Mouse (Mus musculus) lung, embryonic 16.5 days (tissue): ENCODE data around the gene Atg4a-ps. TPM values are rescaled to one million over a fixed set of nuclear protein-coding genes. Genes with fewer than 3 reads are reported as not detected.

Source experiments
- ATAC-seq: fragments of 200-750 bp; cut with Nextera tagmentation; 2 replicates; pipeline ENCODE4 v1.8.0; 2017; ENCODE audit warnings: low read depth, mild to moderate bottlenecking, moderate library complexity
- H3K27ac ChIP-seq: fragments of 300-500 bp; sonication (generic); 2 replicates; pipeline ENCODE4 v1.5.1; 2014; ENCODE audit warnings: mild to moderate bottlenecking, control low read depth, low read length
- H3K27me3 ChIP-seq: fragments of 300-500 bp; sonication (generic); 2 replicates; pipeline ENCODE4 v1.6.1; 2014; ENCODE audit warnings: low read depth, low read length, mixed read lengths; ENCODE audit not compliant: control insufficient read depth, insufficient read depth
- H3K36me3 ChIP-seq: fragments of 300-500 bp; sonication (generic); 2 replicates; pipeline ENCODE4 v1.6.1; 2014; ENCODE audit warnings: low read length; ENCODE audit not compliant: control insufficient read depth, insufficient read depth
- H3K4me1 ChIP-seq: fragments of 300-500 bp; sonication (generic); replicated peaks from 2 replicates; pipeline ENCODE4 v1.6.1; 2014; ENCODE audit warnings: low read length, mixed read lengths; ENCODE audit not compliant: control insufficient read depth, insufficient read depth
- H3K4me2 ChIP-seq: fragments of 300-500 bp; sonication (generic); 2 replicates; pipeline ENCODE4 v1.6.1; 2014; ENCODE audit warnings: low read depth, low read length, control low read depth
- H3K4me3 ChIP-seq: fragments of 300-500 bp; sonication (generic); 2 replicates; pipeline ENCODE4 v1.5.1; 2014; ENCODE audit warnings: mild to moderate bottlenecking, low read length, control low read depth
- H3K9ac ChIP-seq: fragments of 300-500 bp; sonication (generic); 2 replicates; pipeline ENCODE4 v1.6.1; 2014; ENCODE audit warnings: low read length, control low read depth
- H3K9me3 ChIP-seq: fragments of 300-500 bp; sonication (generic); 2 replicates; pipeline ENCODE4 v1.6.1; 2016; ENCODE audit warnings: low read length; ENCODE audit not compliant: control insufficient read depth
- WGBS: fragments of 180-500 bp; shearing (Covaris S2); extraction: QIAGEN DNeasy Blood & Tissue Kit; methylation state at CpG from one replicate; pipeline ENCODE4 v1.1.7; 2014; 5-methylcytosine and 5-hydroxymethylcytosine counted together
- microRNA-seq: library from miRNA; unstranded; fragments of <30 nt; microRNA quantifications from one replicate; pipeline ENCODE4, GENCODE M21; 2016
- polyA plus RNA-seq: library from polyadenylated mRNA; unstranded; fragments of >200 nt; fragmentation: Nextera tagmentation; extraction: Ambion mirVana; gene quantifications from 2 replicates; pipeline ENCODE4 v1.2.1, GENCODE M21; 2015

Gene Atg4a-ps
- polyA plus RNA-seq, 1 experiment from 2014 or later: 0.09 TPM

DNA sequence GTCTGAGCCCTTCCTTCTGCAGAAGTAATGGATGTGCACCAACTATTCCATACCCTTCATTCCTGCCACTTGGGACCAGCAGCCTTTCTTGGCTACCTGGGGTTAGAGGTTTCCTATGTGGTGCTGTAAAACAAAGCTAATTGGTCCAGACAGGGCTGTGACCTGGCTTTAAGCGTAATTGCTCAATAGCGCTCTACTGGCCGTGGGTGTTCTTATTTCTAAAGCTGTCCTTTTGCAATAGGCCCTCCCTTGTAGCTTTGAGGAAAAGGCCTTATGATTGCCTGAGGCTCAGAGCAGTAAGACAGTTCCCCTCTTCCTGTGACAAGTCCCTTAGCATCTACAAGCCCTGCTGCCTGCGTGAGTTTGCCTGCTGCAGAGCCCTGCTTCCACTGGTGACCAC is 48.3 kb downstream of the Atg4a-ps start:
- no peaks in the 10 kb centered on the region for H3K36me3 ChIP-seq
- peaks cover 6% of the 10 kb centered on the region for H3K4me1 ChIP-seq
- no peak overlapping the region for H3K4me3 ChIP-seq
- H3K9ac ChIP-seq: no peak overlapping the region
- ATAC-seq: no peak
- no peaks in the 10 kb centered on the region for H3K27me3 ChIP-seq
- WGBS: 78% methylated on average over 4 of the region's 4 CpGs
- no peaks in the 10 kb centered on the region for H3K9me3 ChIP-seq
- H3K27ac ChIP-seq: no peak overlapping the region
- H3K4me2 ChIP-seq: no peak overlapping the region

DNA sequence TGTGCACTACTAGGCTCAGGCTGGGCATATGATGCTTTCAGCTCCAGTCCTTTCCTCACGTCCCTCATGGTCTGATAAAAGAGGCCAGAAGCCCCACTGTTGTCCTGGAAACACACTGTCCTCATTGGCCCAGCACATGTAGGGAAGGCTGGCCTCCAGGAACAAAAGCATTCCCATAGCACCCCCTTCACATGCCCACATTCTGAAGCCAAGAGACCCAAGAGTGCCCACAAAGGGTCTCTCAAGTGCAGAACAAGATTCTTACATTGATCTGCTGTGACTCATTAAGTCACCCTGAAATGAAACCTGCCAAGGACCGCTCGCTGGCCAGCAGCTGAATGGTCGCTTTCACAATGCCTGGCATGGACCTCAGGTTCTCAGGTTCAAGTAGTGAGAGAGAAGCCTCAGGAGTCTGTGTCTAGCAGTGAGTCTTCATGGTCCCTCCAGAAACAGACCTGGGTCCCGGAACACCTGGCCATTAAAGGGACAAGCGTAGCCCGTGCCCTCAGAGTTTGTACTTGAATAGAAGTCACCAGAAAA is 50.5 kb downstream of the Atg4a-ps start:
- no peak overlapping the region for H3K27ac ChIP-seq
- H3K9ac ChIP-seq: no peak overlapping the region
- ATAC-seq: peak; percentile 56
- H3K4me2 ChIP-seq: no peak overlapping the region
- H3K9me3 ChIP-seq: no peaks in the 10 kb centered on the region
- H3K27me3 ChIP-seq: no peaks in the 10 kb centered on the region
- 63% methylated on average over 7 of the region's 7 CpGs for WGBS
- no peaks in the 10 kb centered on the region for H3K36me3 ChIP-seq
- no peak overlapping the region for H3K4me3 ChIP-seq
- H3K4me1 ChIP-seq: peaks cover 2% of the 10 kb centered on the region

Small RNA genes lying within 50 kb of the gene (microRNA-seq; reads per million reads assigned to microRNA genes)
- not detected for gene Gm25325

Other genes with a start within 250 kb of the Atg4a-ps start
- 0.41 and 0.48 TPM in 2 replicates for gene Syt6, start 70.8 kb downstream of the Atg4a-ps start, polyA plus RNA-seq
- 83.8 and 84.9 TPM in 2 replicates for gene Olfml3, start 91.9 kb upstream of the Atg4a-ps start, polyA plus RNA-seq
- gene Gm10964, start 93.3 kb upstream of the Atg4a-ps start, polyA plus RNA-seq: not detected in 2 replicates
- 12.2 and 12.3 TPM in 2 replicates for gene Hipk1, start 145.5 kb upstream of the Atg4a-ps start, polyA plus RNA-seq
- gene Dclre1b, start 163.4 kb upstream of the Atg4a-ps start, polyA plus RNA-seq: 23.4 and 26.3 TPM in 2 replicates
- gene Ap4b1, start 163.5 kb upstream of the Atg4a-ps start, polyA plus RNA-seq: 21.0 and 21.8 TPM in 2 replicates
- 0.15 and 0.52 TPM in 2 replicates for gene Gm43064, start 163.5 kb upstream of the Atg4a-ps start, polyA plus RNA-seq
- gene Bcl2l15, start 186.5 kb upstream of the Atg4a-ps start, polyA plus RNA-seq: 0.45 TPM in 1 of 2 replicates, not detected in the other
- gene Ptpn22, start 213.7 kb upstream of the Atg4a-ps start, polyA plus RNA-seq: 1.4 and 3.1 TPM in 2 replicates